Mouse (Mus musculus): Measurements from ENCODE around the gene Lmna.

Gene Lmna

GRCm38 (mm10) chr3:88473020-88473419, 36.7 kb downstream of the Lmna start:
- DNase-seq (ENCODE audit: low spot score in 2 of 2), result no peak

GRCm38 (mm10) chr3:88470943-88471479, 38.7 kb downstream of the Lmna start:
- no peak for DNase-seq (ENCODE audit: low spot score in 2 of 2)

GRCm38 (mm10) chr3:88469466-88469865, 40.3 kb downstream of the Lmna start:
- DNase-seq (ENCODE audit: low spot score in 2 of 2), result no peak

- peak; percentile 91 to 95 for DNase-seq (ENCODE audit: low spot score in 2 of 2)
Observed at GRCm38 (mm10) chr3:88467116-88467824, 42.5 kb downstream of the Lmna start.

GRCm38 (mm10) chr3:88465127-88465526, 44.6 kb downstream of the Lmna start:
- DNase-seq (ENCODE audit: low spot score in 2 of 2), result no peak

- DNase-seq (ENCODE audit: low spot score in 2 of 2), result no peak
Observed at GRCm38 (mm10) chr3:88464425-88464824, 45.3 kb downstream of the Lmna start.

GRCm38 (mm10) chr3:88460983-88461696, 48.6 kb downstream of the Lmna start, which contains the start of gene Sema4a:
Gene Sema4a, minus strand, starts transcription at chr3:88461182.
- DNase-seq (ENCODE audit: low spot score in 2 of 2), result no peak

- no peak for DNase-seq (ENCODE audit: low spot score in 2 of 2)
Observed at GRCm38 (mm10) chr3:88460029-88460428, 49.7 kb downstream of the Lmna start.

GRCm38 (mm10) chr3:88458778-88459219, 51.0 kb downstream of the Lmna start:
- DNase-seq (ENCODE audit: low spot score in 2 of 2), result peak; percentile 57 to 69

- no peak for DNase-seq (ENCODE audit: low spot score in 2 of 2)
Observed at GRCm38 (mm10) chr3:88456746-88457532, 52.8 kb downstream of the Lmna start.

- DNase-seq (ENCODE audit: low spot score in 2 of 2), result no peak
Observed at GRCm38 (mm10) chr3:88456313-88456712, 53.4 kb downstream of the Lmna start.

- no peak for DNase-seq (ENCODE audit: low spot score in 2 of 2)
Observed at GRCm38 (mm10) chr3:88455588-88456264, 54.0 kb downstream of the Lmna start.

- no peak for DNase-seq (ENCODE audit: low spot score in 2 of 2)
Observed at GRCm38 (mm10) chr3:88454762-88455587, 54.8 kb downstream of the Lmna start.

- no peak for DNase-seq (ENCODE audit: low spot score in 2 of 2)
Observed at GRCm38 (mm10) chr3:88453986-88454385, 55.8 kb downstream of the Lmna start.

GRCm38 (mm10) chr3:88453369-88453768, 56.4 kb downstream of the Lmna start:
- DNase-seq (ENCODE audit: low spot score in 2 of 2), result no peak

GRCm38 (mm10) chr3:88452716-88453115, 57.0 kb downstream of the Lmna start:
- DNase-seq (ENCODE audit: low spot score in 2 of 2), result no peak

GRCm38 (mm10) chr3:88452246-88452645, 57.5 kb downstream of the Lmna start:
- DNase-seq (ENCODE audit: low spot score in 2 of 2), result no peak

- DNase-seq (ENCODE audit: low spot score in 2 of 2), result no peak
Observed at GRCm38 (mm10) chr3:88450379-88451131, 59.2 kb downstream of the Lmna start.

- DNase-seq (ENCODE audit: low spot score in 2 of 2), result no peak
Observed at GRCm38 (mm10) chr3:88449395-88450023, 60.2 kb downstream of the Lmna start.
